Mouse (Mus musculus) ES-Bruce4 (cell line): ENCODE results near the gene Rab26. TPM values are rescaled to one million over a fixed set of nuclear protein-coding genes. Genes with fewer than 3 reads are reported as not detected.
A peak's percentile ranks its signal among the peaks of the same experiment; 100 is the strongest.

Experiments
- H3K27ac ChIP-seq: 2 replicates; pipeline ENCODE4 v1.5.1; 2012; ENCODE audit warnings: low read length, inconsistent platforms; ENCODE audit not compliant: insufficient read depth
- H3K27me3 ChIP-seq: 2 replicates; pipeline ENCODE4 v1.6.1; 2012; ENCODE audit warnings: mild to moderate bottlenecking, low read length, inconsistent platforms; ENCODE audit not compliant: control insufficient read depth, poor library complexity, insufficient read depth, severe bottlenecking
- H3K36me3 ChIP-seq: 2 replicates; pipeline ENCODE4 v1.6.1; 2012; ENCODE audit warnings: inconsistent platforms, mild to moderate bottlenecking, low read length, moderate library complexity; ENCODE audit not compliant: control insufficient read depth, poor library complexity, insufficient read depth, severe bottlenecking
- H3K4me1 ChIP-seq: one replicate; pipeline ENCODE4 v1.8.1; 2011; ENCODE audit warnings: low read length; ENCODE audit not compliant: control insufficient read depth, insufficient read depth
- H3K4me3 ChIP-seq: 2 replicates; pipeline ENCODE4 v1.5.1; 2011; ENCODE audit warnings: low read depth, mild to moderate bottlenecking, low read length
- H3K9ac ChIP-seq: 2 replicates; pipeline ENCODE4 v1.6.1; 2012; ENCODE audit warnings: low read depth, mild to moderate bottlenecking, inconsistent platforms; ENCODE audit not compliant: poor library complexity, severe bottlenecking
- H3K9me3 ChIP-seq: replicated peaks from 2 replicates; pipeline ENCODE4 v1.6.1; 2012; ENCODE audit warnings: mild to moderate bottlenecking, low read length, inconsistent platforms; ENCODE audit not compliant: control insufficient read depth, poor library complexity, insufficient read depth, severe bottlenecking
- CTCF ChIP-seq: IDR thresholded peaks from one replicate; pipeline ENCODE4 v1.8.1; 2011; ENCODE audit warnings: low read depth, low read length
- EP300 ChIP-seq: IDR thresholded peaks from 2 replicates; pipeline ENCODE4 v1.6.1; 2011; ENCODE audit warnings: low read depth, low read length; ENCODE audit not compliant: insufficient read depth
- POLR2A ChIP-seq: IDR thresholded peaks from one replicate; pipeline ENCODE4 v1.8.1; 2011; ENCODE audit warnings: low read length; ENCODE audit not compliant: insufficient read depth
- polyA plus RNA-seq: library from polyadenylated mRNA; stranded (reverse); fragments of >200 nt; gene quantifications from 2 replicates; pipeline ENCODE4 v1.2.4, GENCODE M21; 2011; ENCODE audit warnings: low read depth; ENCODE audit not compliant: missing spikeins, insufficient read depth, insufficient read length

Rab26 gene
- polyA plus RNA-seq, 1 experiment = 1.5 TPM

GRCm38 (mm10) chr17:24531064-24531463 lies 2.9 kb downstream of the Rab26 start:
- Histone ChIP-seq H3K9me3 (no peaks in the 10 kb centered on the region), H3K4me1 (no peaks in the 10 kb centered on the region), H3K4me3 (no peak overlapping the region), H3K9ac (no peak overlapping the region), H3K27ac (no peak overlapping the region), H3K36me3 (peaks cover 27% of the 10 kb centered on the region), H3K27me3 (no peaks in the 10 kb centered on the region)
- TF ChIP-seq EP300 (no peak), CTCF (no peak), POLR2A (no peak)

DNA sequence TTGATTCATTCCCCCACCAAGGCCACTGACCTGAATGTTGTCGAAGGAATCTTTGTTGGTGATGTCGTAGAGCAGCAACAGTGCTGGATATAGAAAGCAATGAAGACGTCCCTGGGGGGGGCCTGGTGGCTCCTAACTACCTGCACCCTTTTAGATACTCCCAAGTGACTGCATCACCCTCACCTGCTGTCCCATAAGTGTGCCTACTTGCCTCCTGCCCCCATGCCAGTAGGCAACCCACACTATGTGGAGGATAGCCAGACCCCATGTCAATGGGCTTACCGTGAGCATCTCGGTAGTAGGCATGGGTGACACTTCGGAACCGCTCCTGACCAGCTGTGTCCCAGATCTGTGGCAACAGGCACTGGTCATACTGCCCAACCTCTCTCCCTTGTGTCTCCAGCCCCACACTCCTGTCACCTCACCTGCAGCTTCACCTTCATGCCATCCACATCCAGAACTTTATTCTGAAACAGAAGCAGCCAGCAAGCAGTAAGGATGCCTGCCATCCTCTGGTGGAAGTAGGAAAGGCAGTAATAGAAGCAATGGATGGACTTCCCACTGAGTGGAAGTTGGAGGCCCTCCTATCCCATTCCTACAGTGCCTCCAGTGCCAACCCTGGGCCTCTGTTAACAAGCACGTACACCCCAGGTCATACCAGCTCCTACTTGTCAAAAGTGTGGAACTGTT lies 3.5 kb downstream of the Rab26 start:
- Histone ChIP-seq H3K9ac (peak overlapping the region; percentile 98), H3K27me3 (no peaks in the 10 kb centered on the region), H3K4me3 (peak overlapping the region; percentile 99), H3K27ac (peak overlapping the region; percentile 96; the same call in 1 of the 2 replicates), H3K4me1 (no peaks in the 10 kb centered on the region), H3K9me3 (no peaks in the 10 kb centered on the region), H3K36me3 (peaks cover 27% of the 10 kb centered on the region)
- TF ChIP-seq POLR2A = no peak
- TF ChIP-seq EP300 = no peak
- TF ChIP-seq CTCF = peak; percentile 10

DNA sequence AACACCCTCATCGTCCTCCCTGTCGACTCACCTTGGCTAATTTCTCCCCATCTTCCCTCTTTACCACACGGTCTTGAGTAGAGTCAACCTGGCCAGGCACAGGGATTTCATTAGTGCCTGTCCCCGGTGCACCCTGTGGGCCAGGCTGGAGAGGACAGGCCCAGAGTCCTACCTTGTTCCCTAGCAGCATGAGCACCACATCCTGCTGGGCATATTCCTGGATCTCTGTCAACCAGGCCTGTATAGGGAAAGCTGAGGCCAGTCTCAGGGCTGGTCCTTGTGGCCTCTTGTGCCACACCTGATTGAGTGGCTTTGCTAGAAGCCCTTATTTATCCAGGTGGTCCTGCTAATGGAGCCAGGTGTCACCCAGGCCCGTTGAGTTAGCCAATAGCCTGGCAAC lies 4.1 kb downstream of the Rab26 start:
- Histone ChIP-seq H3K4me3 (peak overlapping the region; percentile 99), H3K4me1 (no peaks in the 10 kb centered on the region), H3K9me3 (no peaks in the 10 kb centered on the region), H3K36me3 (peaks cover 27% of the 10 kb centered on the region), H3K27me3 (no peaks in the 10 kb centered on the region), H3K9ac (peak overlapping the region; percentile 98), H3K27ac (peak overlapping the region; percentile 96)
- no peak for TF ChIP-seq POLR2A
- TF ChIP-seq CTCF = no peak
- TF ChIP-seq EP300 = no peak

DNA sequence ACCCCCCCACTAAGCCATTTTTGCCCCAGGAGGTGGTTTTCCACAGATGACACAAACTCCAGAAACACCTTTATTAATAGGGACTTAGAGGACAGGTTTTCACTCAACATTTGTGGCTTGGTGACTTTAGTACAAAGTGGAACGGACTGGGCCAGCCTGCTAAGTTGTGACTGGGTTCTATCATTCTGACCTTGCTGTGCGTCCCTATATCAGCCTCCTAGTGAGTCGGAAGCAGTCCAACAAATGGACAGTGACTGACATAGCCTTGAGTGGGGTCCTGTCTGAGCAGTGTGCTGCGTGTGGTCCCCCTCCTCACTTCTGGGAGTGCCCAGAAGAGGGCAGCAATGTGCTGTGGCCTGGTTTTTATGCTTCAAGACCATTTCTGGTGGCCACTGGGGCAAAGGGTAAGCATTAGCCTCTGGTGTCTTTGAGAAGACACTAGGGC lies 5.0 kb downstream of the Rab26 start:
- Histone ChIP-seq H3K27ac (peak overlapping the region; percentile 96), H3K4me3 (peak overlapping the region; percentile 99), H3K9me3 (no peaks in the 10 kb centered on the region), H3K27me3 (no peaks in the 10 kb centered on the region), H3K9ac (peak overlapping the region; percentile 98), H3K4me1 (no peaks in the 10 kb centered on the region), H3K36me3 (peaks cover 27% of the 10 kb centered on the region)
- TF ChIP-seq CTCF (peak; percentile 72), POLR2A (peak; percentile 11), EP300 (no peak)

GRCm38 (mm10) chr17:24528560-24528918 lies 5.5 kb downstream of the Rab26 start:
- Histone ChIP-seq H3K4me3 (peak overlapping the region; percentile 99), H3K36me3 (peaks cover 27% of the 10 kb centered on the region), H3K4me1 (no peaks in the 10 kb centered on the region), H3K9ac (peak overlapping the region; percentile 98), H3K27me3 (no peaks in the 10 kb centered on the region), H3K27ac (peak overlapping the region; percentile 96), H3K9me3 (no peaks in the 10 kb centered on the region)
- TF ChIP-seq POLR2A = no peak
- no peak for TF ChIP-seq CTCF
- no peak for TF ChIP-seq EP300

DNA sequence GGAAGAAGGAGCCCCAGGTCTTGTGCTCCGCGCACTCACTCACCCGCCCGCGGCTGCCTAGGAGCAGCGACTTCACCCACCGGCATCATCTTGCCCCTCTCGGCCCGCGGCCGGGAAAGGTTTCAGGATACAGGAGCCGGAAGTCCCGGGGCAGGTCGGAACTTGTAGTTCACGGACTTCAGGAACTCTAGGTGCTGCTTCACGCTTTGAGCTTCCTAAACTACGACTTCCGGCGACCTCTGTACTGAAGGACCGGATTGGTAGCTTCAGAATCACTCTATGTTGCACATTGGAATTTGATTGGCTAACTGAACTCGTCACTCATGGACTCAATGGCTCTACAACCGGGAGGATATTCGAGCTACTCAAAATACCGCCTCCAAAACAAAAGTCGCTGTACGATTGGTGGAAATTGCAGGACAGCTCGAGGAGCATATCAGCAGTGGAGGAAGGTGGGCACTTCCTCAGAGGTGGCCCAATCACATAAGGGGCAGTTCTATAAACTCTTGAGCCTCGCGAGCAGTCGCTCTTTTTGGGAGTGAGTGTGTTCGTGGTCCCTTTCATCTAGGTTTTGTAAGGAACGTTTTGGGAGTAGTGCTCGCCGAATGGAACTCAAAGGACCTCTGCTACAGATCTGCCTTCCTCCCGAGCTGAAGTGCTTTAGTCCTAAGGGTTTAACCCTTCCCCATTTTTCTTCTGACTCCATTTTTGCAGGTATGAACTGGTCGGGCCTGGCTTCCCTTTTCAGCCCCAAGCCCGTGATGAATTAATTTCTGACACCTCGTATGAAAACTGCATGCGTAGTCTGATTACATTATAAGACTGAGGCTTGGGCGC lies 6.1 kb downstream of the Rab26 start, which contains the start of gene Traf7:
Gene Traf7, minus strand, starts transcription at position 216 of the 837 bp plus-strand sequence.
- no peaks in the 10 kb centered on the region for H3K9me3 ChIP-seq
- no peaks in the 10 kb centered on the region for H3K4me1 ChIP-seq
- no peak for TF ChIP-seq EP300
- peak; percentile 100 for TF ChIP-seq POLR2A
- peaks cover 27% of the 10 kb centered on the region for H3K36me3 ChIP-seq
- peak within 1 kb of the TSS; percentile 99 for H3K4me3 ChIP-seq
- no peaks in the 10 kb centered on the region for H3K27me3 ChIP-seq
- peak within 1 kb of the TSS; percentile 96 for H3K27ac ChIP-seq
- H3K9ac ChIP-seq = peak within 1 kb of the TSS; percentile 98
